In the genomic region with DNA sequence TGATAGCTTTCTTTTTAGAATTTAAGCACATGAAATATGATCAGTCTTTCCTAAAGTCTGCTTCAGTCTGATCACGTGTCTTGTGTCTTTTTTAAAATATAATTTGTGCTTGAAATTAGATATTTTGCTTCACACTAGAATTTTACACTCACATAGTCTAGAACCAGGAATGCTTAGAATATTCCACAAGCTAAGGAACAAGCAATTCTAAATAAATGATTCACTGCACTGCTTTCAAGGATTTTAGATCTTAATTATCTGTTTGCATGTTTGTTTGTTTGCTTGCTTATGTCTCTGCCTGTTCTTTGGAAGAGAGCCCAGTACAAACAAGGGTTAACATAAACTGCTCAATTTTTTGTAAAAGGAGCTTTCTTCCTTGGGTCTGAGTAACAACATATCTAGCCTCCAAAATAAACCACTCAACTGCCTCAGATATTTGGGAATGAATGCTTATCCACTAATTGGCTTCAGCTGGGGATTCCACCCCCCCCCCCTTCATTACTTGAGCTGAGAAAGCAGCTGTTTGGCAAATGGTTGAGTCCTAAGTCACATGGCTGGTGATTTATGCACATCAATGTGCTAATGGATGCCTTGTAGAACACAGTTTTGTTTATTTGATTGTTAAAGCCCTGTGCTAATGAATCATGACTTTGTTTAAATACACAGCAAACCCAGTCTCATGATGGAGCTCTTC, we compare ENCODE assay signal across 10 mouse cellular contexts.
DNase-seq lines count a peak whose midpoint lies in the region; ATAC-seq lines count a peak whose summit lies in the region.
"Had no signal": no experiment of that assay in that cellular context is flagged by ENCODE, and none has a peak within 500 bp of the region (broad histone marks: within the 10 kb centered on the region; RNA-seq: fewer than 3 reads in every experiment).

No protein-coding gene starts in this region.

- H3K4me2 ChIP-seq in embryonic facial prominence, embryonic 15.5 days (replicated peaks): no peak overlapping the region
- H3K4me2 ChIP-seq: limb, embryonic 15.5 days had no signal

- H3K4me1 ChIP-seq in heart, embryonic 10.5 days: no peaks in the 10 kb centered on the region
- peaks cover 4% of the 10 kb centered on the region for H3K4me1 ChIP-seq in embryonic facial prominence, embryonic 15.5 days
- H3K4me1 ChIP-seq: limb, embryonic 15.5 days had no signal

- H3K4me3 ChIP-seq in heart, embryonic 10.5 days: no peak overlapping the region
- H3K4me3 ChIP-seq in embryonic facial prominence, embryonic 15.5 days (replicated peaks): no peak overlapping the region
- H3K4me3 ChIP-seq: limb, embryonic 15.5 days had no signal

- no peak overlapping the region for H3K9ac ChIP-seq in embryonic facial prominence, embryonic 15.5 days
- H3K9ac ChIP-seq: limb, embryonic 15.5 days had no signal

- DNase-seq in heart, adult 9 months (ENCODE audit: low spot score in 2 of 2): peak; percentile 15 to 29
- DNase-seq in heart, embryonic 10.5 days (ENCODE audit: low spot score): no peak
- DNase-seq in 3T3-L1 (ENCODE audit: low read depth, low spot score): peak; percentile 20
- peak; percentile 20 for DNase-seq in mesoderm, embryonic 11.5 days (ENCODE audit: low read depth, low spot score)
- DNase-seq in spleen, postnatal 10 days (ENCODE audit: low spot score in 2 of 2): no peak
- no peak for DNase-seq in adrenal gland, adult 8-10 months
- DNase-seq in thymus, postnatal 25 days: no peak

- WGBS in heart, embryonic 10.5 days: 73% methylated on average over 1 of the region's 1 CpGs
- 25% methylated on average over 1 of the region's 1 CpGs for WGBS in embryonic facial prominence, embryonic 15.5 days

- no peaks in the 10 kb centered on the region for H3K27me3 ChIP-seq in heart, embryonic 10.5 days (ENCODE audit: insufficient read depth, poor library complexity, severe bottlenecking)
- H3K27me3 ChIP-seq in embryonic facial prominence, embryonic 15.5 days: no peaks in the 10 kb centered on the region
- H3K27me3 ChIP-seq: CH12.LX; limb, embryonic 15.5 days had no signal

- 0 out of 2 replicates have a peak, but pooled peaks have one; percentile 34 for ATAC-seq in embryonic facial prominence, embryonic 15.5 days (ENCODE audit: insufficient number of reproducible peaks, low FRiP score, low TSS enrichment, low read depth)

- H3K9me3 ChIP-seq in heart, embryonic 10.5 days: no peaks in the 10 kb centered on the region
- H3K9me3 ChIP-seq in embryonic facial prominence, embryonic 15.5 days (replicated peaks): no peaks in the 10 kb centered on the region
- H3K9me3 ChIP-seq: limb, embryonic 15.5 days had no signal

- no peak overlapping the region for H3K27ac ChIP-seq in heart, embryonic 10.5 days
- H3K27ac ChIP-seq in embryonic facial prominence, embryonic 15.5 days (replicated peaks): peak overlapping the region; percentile 55; the same call in 1 of the 2 replicates
- H3K27ac ChIP-seq: limb, embryonic 15.5 days had no signal

- H3K36me3 ChIP-seq in heart, embryonic 10.5 days: no peaks in the 10 kb centered on the region
- H3K36me3 ChIP-seq in embryonic facial prominence, embryonic 15.5 days: no peaks in the 10 kb centered on the region
- H3K36me3 ChIP-seq: limb, embryonic 15.5 days had no signal

Comparison
In these comparisons a context has a peak if more than half of its experiments do, and no peak if none do; other contexts are left out.
1. DNase-seq: peak in heart, adult 9 months (2 of 2), 3T3-L1 (single experiment) and mesoderm, embryonic 11.5 days (single experiment); none in heart, embryonic 10.5 days (single experiment), spleen, postnatal 10 days (0 of 2), adrenal gland, adult 8-10 months (single experiment) and thymus, postnatal 25 days (single experiment).